Mouse (Mus musculus) myocyte (in vitro differentiated cells): ENCODE results near the gene Neurl1a.

Experiments used
- MYOD1 ChIP-seq, 3 experiments: IDR thresholded peaks; one replicate each; pipeline ENCODE4 v1.6.1; 2011; ENCODE audit warnings: control low read depth in 2 of 3, low read depth in 2 of 3, mild to moderate bottlenecking in 2 of 3, moderate library complexity in 1 of 3; ENCODE audit not compliant: insufficient read length in 2 of 3, control insufficient read depth in 1 of 3
- POLR2A ChIP-seq: IDR thresholded peaks from one replicate; pipeline ENCODE4 v1.6.1; 2011; ENCODE audit warnings: low read depth, mild to moderate bottlenecking, control low read depth, moderate library complexity; ENCODE audit not compliant: insufficient read length

GRCm38 (mm10) chr19:47259581-47259980 lies 81.0 kb downstream of the Neurl1a start:
- no peak for TF ChIP-seq MYOD1 (IDR thresholded peaks at IDR 0.05; ENCODE audit: control insufficient read depth in 1 of 3, insufficient read length in 2 of 3, low read depth in 2 of 3)
- peak; percentile 34 for TF ChIP-seq POLR2A
